Mouse (Mus musculus): ENCODE data around the gene Usp7. TPM values are rescaled to one million over a fixed set of nuclear protein-coding genes. Genes with fewer than 3 reads are reported as not detected.

Usp7 gene
- polyA plus RNA-seq, 1 experiment from 2014 or later: 22.4 TPM

DNA sequence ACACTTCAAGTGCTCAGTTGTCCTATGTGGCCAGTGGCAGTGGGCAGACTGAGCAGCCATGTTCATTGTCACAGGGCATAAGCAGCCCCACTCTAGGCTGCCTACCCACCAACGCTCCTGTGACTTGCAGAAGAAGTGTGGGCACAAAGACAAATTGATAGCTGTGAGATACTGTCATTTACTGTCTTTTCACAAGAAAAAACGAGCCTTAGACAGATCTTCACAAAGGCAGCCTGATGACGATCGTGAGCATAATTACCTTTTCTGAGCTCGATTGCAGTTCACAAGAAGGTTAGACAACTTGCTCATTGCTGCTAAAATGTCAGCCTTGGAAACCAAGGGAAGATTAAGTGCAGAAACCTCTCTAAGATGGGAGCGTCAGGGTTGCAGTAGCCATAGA lies 137.0 kb downstream of the Usp7 start:
- Histone ChIP-seq H3K27ac (ENCODE audit: low read length) (no peak overlapping the region), H3K4me1 (ENCODE audit: control insufficient read depth, low read depth, low read length) (peaks cover 9% of the 10 kb centered on the region), H3K27me3 (ENCODE audit: control insufficient read depth, insufficient read depth, low read depth, low read length) (no peaks in the 10 kb centered on the region), H3K36me3 (ENCODE audit: control insufficient read depth, insufficient read depth) (peaks cover 35% of the 10 kb centered on the region), H3K9me3 (replicated peaks; ENCODE audit: control insufficient read depth, low read length) (no peaks in the 10 kb centered on the region), H3K4me3 (ENCODE audit: low read depth, low read length) (no peak overlapping the region), H3K9ac (ENCODE audit: low read depth, low read length) (no peak overlapping the region), H3K4me2 (ENCODE audit: low read depth, low read length) (no peak overlapping the region)
- no peak for ATAC-seq (ENCODE audit: low read depth)
- WGBS (ENCODE audit: insufficient replicate concordance): 81% methylated on average over 6 of the region's 6 CpGs

DNA sequence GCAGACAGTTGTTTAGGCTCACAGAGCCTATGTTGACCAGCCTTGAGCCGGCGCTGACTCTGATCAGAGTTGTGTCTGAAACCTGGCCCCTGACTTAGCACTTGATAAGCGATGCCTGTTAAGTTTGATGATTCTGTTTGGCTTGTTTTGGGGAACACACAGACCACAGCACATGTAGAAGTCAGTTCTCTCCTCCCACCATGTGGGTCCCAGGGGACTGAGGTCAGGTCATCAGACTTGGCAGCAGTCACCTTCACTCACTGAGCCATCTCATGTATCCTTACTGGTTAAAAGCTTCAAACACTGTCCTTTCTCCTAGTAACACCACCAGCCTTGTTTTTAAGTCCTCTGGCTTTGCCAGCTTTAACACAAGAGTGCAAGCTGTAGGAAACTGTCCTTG lies 142.1 kb downstream of the Usp7 start:
- no peak overlapping the region for H3K27ac ChIP-seq (ENCODE audit: low read length)
- H3K9me3 ChIP-seq (replicated peaks; ENCODE audit: control insufficient read depth, low read length): no peaks in the 10 kb centered on the region
- H3K27me3 ChIP-seq (ENCODE audit: control insufficient read depth, insufficient read depth, low read depth, low read length): no peaks in the 10 kb centered on the region
- no peaks in the 10 kb centered on the region; the same call in 1 of the 2 replicates for H3K4me1 ChIP-seq (ENCODE audit: control insufficient read depth, low read depth, low read length)
- H3K4me3 ChIP-seq (ENCODE audit: low read depth, low read length): no peak overlapping the region
- 87% methylated on average over 3 of the region's 3 CpGs for WGBS (ENCODE audit: insufficient replicate concordance)
- no peak overlapping the region for H3K4me2 ChIP-seq (ENCODE audit: low read depth, low read length)
- no peak overlapping the region for H3K9ac ChIP-seq (ENCODE audit: low read depth, low read length)
- peaks cover 51% of the 10 kb centered on the region for H3K36me3 ChIP-seq (ENCODE audit: control insufficient read depth, insufficient read depth)
- no peak for ATAC-seq (ENCODE audit: low read depth)

DNA sequence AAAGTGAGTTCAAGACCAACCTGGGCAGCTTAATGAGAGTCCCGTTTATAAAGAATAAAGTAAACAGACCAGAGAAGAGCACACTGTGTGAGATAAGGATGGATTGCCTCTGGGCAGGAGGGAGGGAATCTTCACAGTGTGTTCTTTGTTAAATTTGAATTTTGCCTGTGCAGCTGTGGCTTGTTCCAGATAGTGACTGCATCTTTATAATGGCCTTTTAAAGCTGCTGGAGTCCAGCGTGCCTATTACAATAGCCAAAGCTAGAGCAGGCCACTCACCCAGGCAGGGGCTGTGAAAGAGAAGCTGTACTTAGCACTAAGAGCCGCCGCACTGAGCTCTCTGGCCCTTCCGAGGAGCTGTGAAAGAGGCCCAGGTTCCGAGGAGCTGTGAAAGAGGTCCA lies 146.6 kb downstream of the Usp7 start:
- H3K4me1 ChIP-seq (ENCODE audit: control insufficient read depth, low read depth, low read length): peaks cover 3% of the 10 kb centered on the region; the same call in 1 of the 2 replicates
- no peak overlapping the region for H3K9ac ChIP-seq (ENCODE audit: low read depth, low read length)
- H3K9me3 ChIP-seq (replicated peaks; ENCODE audit: control insufficient read depth, low read length): no peaks in the 10 kb centered on the region
- ATAC-seq (ENCODE audit: low read depth): no peak
- no peak overlapping the region for H3K27ac ChIP-seq (ENCODE audit: low read length)
- no peak overlapping the region for H3K4me3 ChIP-seq (ENCODE audit: low read depth, low read length)
- H3K27me3 ChIP-seq (ENCODE audit: control insufficient read depth, insufficient read depth, low read depth, low read length): no peaks in the 10 kb centered on the region
- H3K36me3 ChIP-seq (ENCODE audit: control insufficient read depth, insufficient read depth): peaks cover 42% of the 10 kb centered on the region
- WGBS (ENCODE audit: insufficient replicate concordance): 79% methylated on average over 6 of the region's 6 CpGs
- no peak overlapping the region for H3K4me2 ChIP-seq (ENCODE audit: low read depth, low read length)

GRCm38 (mm10) chr16:8643855-8644254 lies 148.3 kb downstream of the Usp7 start:
- Histone ChIP-seq H3K36me3 (ENCODE audit: control insufficient read depth, insufficient read depth) (peaks cover 35% of the 10 kb centered on the region), H3K4me1 (ENCODE audit: control insufficient read depth, low read depth, low read length) (peaks cover 18% of the 10 kb centered on the region), H3K4me3 (ENCODE audit: low read depth, low read length) (no peak overlapping the region), H3K27me3 (ENCODE audit: control insufficient read depth, insufficient read depth, low read depth, low read length) (no peaks in the 10 kb centered on the region), H3K4me2 (ENCODE audit: low read depth, low read length) (no peak overlapping the region), H3K9ac (ENCODE audit: low read depth, low read length) (no peak overlapping the region), H3K27ac (ENCODE audit: low read length) (0 out of 2 replicates have a peak overlapping the region, but pooled peaks have one; percentile 6), H3K9me3 (replicated peaks; ENCODE audit: control insufficient read depth, low read length) (no peaks in the 10 kb centered on the region)
- WGBS (ENCODE audit: insufficient replicate concordance): 65% methylated on average over 2 of the region's 2 CpGs
- ATAC-seq (ENCODE audit: low read depth): peak; percentile 79

Other genes starting within 250 kb of the Usp7 start
- gene Pmm2, start 154.6 kb downstream of the Usp7 start, polyA plus RNA-seq (2015; fragmentation: Nextera tagmentation; extraction: Ambion mirVana): 29.5 and 30.1 TPM in 2 replicates
- 8.9 and 9.7 TPM in 2 replicates for gene Tmem186, start 154.6 kb downstream of the Usp7 start, polyA plus RNA-seq (2015; fragmentation: Nextera tagmentation; extraction: Ambion mirVana)
- 95.2 and 96.6 TPM in 2 replicates for gene Carhsp1, start 120.2 kb downstream of the Usp7 start, polyA plus RNA-seq (2015; fragmentation: Nextera tagmentation; extraction: Ambion mirVana)
- gene Gm5767, start 111.5 kb downstream of the Usp7 start, polyA plus RNA-seq (2015; fragmentation: Nextera tagmentation; extraction: Ambion mirVana): 0.15 TPM in 1 of 2 replicates, not detected in the other
- gene 1810013L24Rik, start 37.8 kb upstream of the Usp7 start, polyA plus RNA-seq (2015; fragmentation: Nextera tagmentation; extraction: Ambion mirVana): 10.9 TPM in 2 replicates